Mouse (Mus musculus): ENCODE results near the gene Nln.

The Nln gene

GRCm38 (mm10) chr13:104014038-104014437, 95.4 kb downstream of the Nln start:
- no peak for DNase-seq

GRCm38 (mm10) chr13:104013380-104013779, 96.0 kb downstream of the Nln start:
- no peak for DNase-seq

- no peak for DNase-seq
Observed at GRCm38 (mm10) chr13:104012214-104012833, 97.1 kb downstream of the Nln start.

- no peak for DNase-seq
Observed at GRCm38 (mm10) chr13:104011289-104011688, 98.1 kb downstream of the Nln start.

GRCm38 (mm10) chr13:104005231-104005845, 104.1 kb downstream of the Nln start:
- DNase-seq: no peak

- DNase-seq: no peak
Observed at GRCm38 (mm10) chr13:103994085-103994455, 115.3 kb downstream of the Nln start.

GRCm38 (mm10) chr13:103993142-103994084, 116.0 kb downstream of the Nln start:
- DNase-seq: no peak

GRCm38 (mm10) chr13:103986660-103987059, 122.8 kb downstream of the Nln start:
- DNase-seq: no peak

- no peak for DNase-seq
Observed at GRCm38 (mm10) chr13:103985510-103986278, 123.7 kb downstream of the Nln start.

GRCm38 (mm10) chr13:103982376-103982775, 127.0 kb downstream of the Nln start:
- DNase-seq: no peak

- DNase-seq: no peak
Observed at GRCm38 (mm10) chr13:103980414-103980813, 129.0 kb downstream of the Nln start.

- no peak for DNase-seq
Observed at GRCm38 (mm10) chr13:103978286-103978866, 131.0 kb downstream of the Nln start.

GRCm38 (mm10) chr13:103977844-103978243, 131.6 kb downstream of the Nln start:
- no peak for DNase-seq

GRCm38 (mm10) chr13:103976181-103976724, 133.2 kb downstream of the Nln start:
- no peak for DNase-seq

- DNase-seq: no peak
Observed at GRCm38 (mm10) chr13:103975101-103975500, 134.3 kb downstream of the Nln start.

GRCm38 (mm10) chr13:103973977-103974376, 135.4 kb downstream of the Nln start:
- no peak for DNase-seq

Data from right cerebral cortex, postnatal 14 days (tissue).